Mouse (Mus musculus): ENCODE measurements at regions not wholly inside any gene's neighbourhood (a gene's known extent, or its start where the extent isn't known, plus 50 kb on each side); places are given as distances from the start of the nearest gene placed in this dataset.
"Not testable (repeated sequence)": the region's sequence is repeated elsewhere in the genome, so short reads cannot be mapped to it uniquely, and the experiment has no call there.

DNA sequence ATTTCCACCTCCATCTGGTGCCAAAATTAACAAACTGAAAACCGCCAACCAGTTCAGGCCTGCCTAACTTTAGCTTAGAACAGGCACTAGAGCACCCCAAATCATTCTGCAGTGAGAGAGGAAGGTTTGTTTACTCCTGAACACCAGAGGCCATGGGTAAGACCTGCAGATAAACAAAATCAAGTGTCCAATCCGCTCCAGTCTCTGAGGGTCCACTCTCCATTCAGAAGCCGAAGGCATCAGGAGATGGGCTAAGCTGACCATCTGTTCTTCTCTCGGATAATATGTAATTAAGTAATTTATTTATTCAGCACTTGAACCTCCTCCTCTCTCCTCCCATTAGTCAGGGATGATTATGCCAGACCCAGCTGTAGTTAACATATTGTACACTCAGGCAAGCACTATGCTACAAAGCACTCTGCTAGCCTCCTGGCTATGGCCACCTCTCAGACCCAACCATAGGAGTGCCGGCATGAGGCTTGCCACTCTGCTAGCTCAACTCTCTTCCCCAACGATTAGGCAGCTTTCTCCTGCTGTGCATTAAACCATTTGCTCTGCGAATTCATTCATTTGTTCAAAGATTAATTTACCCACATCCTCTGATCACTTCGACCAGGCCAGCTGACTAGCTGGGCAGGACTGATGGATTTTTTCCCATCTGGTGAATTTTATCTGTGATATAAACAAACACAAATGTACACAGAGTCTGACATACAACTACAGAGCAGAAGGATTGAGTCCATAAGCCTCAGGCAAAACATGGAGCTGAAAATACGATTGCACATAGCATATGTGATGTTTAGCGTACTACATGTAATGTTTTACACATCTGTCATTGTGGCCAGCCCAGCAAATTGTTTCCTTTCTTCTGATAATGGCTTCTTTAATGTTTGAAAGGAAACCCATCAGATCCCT is 184.4 kb downstream of the Mat2b start:
- no peak overlapping the region for H3K4me2 ChIP-seq (ENCODE audit: low read length)
- H3K36me3 ChIP-seq (ENCODE audit: control insufficient read depth, insufficient read depth, low read length) = no peaks in the 10 kb centered on the region
- no peak overlapping the region for H3K4me3 ChIP-seq (ENCODE audit: control insufficient read depth in 1 of 2, insufficient read depth in 1 of 2, low read depth in 1 of 2, low read length in 2 of 2)
- H3K27me3 ChIP-seq (ENCODE audit: control insufficient read depth, insufficient read depth, low read length) = no peaks in the 10 kb centered on the region
- WGBS = 58% methylated on average over 10 of the region's 10 CpGs
- no peak overlapping the region for H3K27ac ChIP-seq (replicated peaks in 1 of 2; ENCODE audit: control insufficient read depth in 1 of 2, insufficient read depth in 1 of 2, low read depth in 2 of 2, low read length in 2 of 2)
- H3K4me1 ChIP-seq (ENCODE audit: control insufficient read depth in 2 of 2, insufficient read depth in 2 of 2, low read length in 2 of 2) = no peaks in the 10 kb centered on the region
- H3K9me3 ChIP-seq (ENCODE audit: control insufficient read depth, low read length) = no peaks in the 10 kb centered on the region
- H3K9ac ChIP-seq (ENCODE audit: low read length) = no peak overlapping the region
- no peak for ATAC-seq (ENCODE audit: insufficient number of reproducible peaks, insufficient read depth, low FRiP score, low read depth)

DNA sequence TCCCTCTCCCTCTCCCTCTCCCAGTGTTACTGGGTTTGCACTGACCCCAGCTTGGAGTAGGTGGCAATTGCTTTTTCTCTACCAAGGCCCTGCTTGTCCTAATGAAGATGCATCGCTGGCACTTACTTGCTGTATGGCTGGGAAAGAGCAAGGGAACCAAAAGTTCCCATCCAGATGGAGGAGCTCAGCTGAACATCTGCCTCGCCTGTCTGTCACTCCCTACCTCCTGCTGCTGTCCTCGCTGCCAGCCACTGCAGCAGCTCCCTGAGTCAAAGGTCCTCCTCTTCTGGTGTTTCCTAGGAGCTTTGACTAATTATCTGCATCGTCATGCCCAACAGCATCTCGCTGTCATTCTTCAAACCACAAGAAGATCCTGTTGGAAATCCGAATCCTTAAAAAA is 203.4 kb downstream of the Mat2b start:
- no peak overlapping the region for H3K4me3 ChIP-seq (ENCODE audit: control insufficient read depth in 1 of 2, insufficient read depth in 1 of 2, low read depth in 1 of 2, low read length in 2 of 2)
- no peak for ATAC-seq (ENCODE audit: insufficient number of reproducible peaks, insufficient read depth, low FRiP score, low read depth)
- H3K27me3 ChIP-seq (ENCODE audit: control insufficient read depth, insufficient read depth, low read length) = no peaks in the 10 kb centered on the region
- H3K4me1 ChIP-seq (ENCODE audit: control insufficient read depth in 2 of 2, insufficient read depth in 2 of 2, low read length in 2 of 2) = no peaks in the 10 kb centered on the region
- no peak overlapping the region for H3K4me2 ChIP-seq (ENCODE audit: low read length)
- H3K36me3 ChIP-seq (ENCODE audit: control insufficient read depth, insufficient read depth, low read length) = no peaks in the 10 kb centered on the region
- WGBS = 21% methylated on average over 6 of the region's 6 CpGs
- H3K9ac ChIP-seq (ENCODE audit: low read length) = no peak overlapping the region
- H3K9me3 ChIP-seq (ENCODE audit: control insufficient read depth, low read length) = no peaks in the 10 kb centered on the region
- H3K27ac ChIP-seq (replicated peaks in 1 of 2; ENCODE audit: control insufficient read depth in 1 of 2, insufficient read depth in 1 of 2, low read depth in 2 of 2, low read length in 2 of 2) = no peak overlapping the region

DNA sequence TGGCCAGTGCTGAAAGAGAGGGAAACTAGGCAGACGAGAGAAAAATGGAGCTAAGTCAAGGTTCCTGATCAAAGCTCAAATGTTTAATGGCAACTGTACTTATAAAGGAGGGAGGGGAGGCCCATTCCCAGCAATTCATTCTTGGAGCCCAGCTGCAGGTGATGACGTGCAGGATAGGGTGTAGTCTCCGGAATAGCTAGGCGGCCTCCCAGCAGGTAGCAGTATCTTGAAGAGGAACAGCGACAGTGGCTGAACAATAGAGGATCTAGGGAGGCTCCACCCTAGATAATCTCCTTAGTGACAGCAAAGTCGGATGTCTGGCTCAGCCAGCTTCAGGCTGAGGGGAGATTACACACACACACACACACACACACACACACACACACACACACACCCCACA is 216.8 kb downstream of the Mat2b start:
- not testable (repeated sequence) for H3K4me3 ChIP-seq (ENCODE audit: control insufficient read depth in 1 of 2, insufficient read depth in 1 of 2, low read depth in 1 of 2, low read length in 2 of 2); H3K27ac ChIP-seq (replicated peaks in 1 of 2; ENCODE audit: control insufficient read depth in 1 of 2, insufficient read depth in 1 of 2, low read depth in 2 of 2, low read length in 2 of 2); H3K4me1 ChIP-seq (ENCODE audit: control insufficient read depth in 2 of 2, insufficient read depth in 2 of 2, low read length in 2 of 2); H3K27me3 ChIP-seq (ENCODE audit: control insufficient read depth, insufficient read depth, low read length); H3K36me3 ChIP-seq (ENCODE audit: control insufficient read depth, insufficient read depth, low read length); ATAC-seq (ENCODE audit: insufficient number of reproducible peaks, insufficient read depth, low FRiP score, low read depth); H3K4me2 ChIP-seq (ENCODE audit: low read length); H3K9me3 ChIP-seq (ENCODE audit: control insufficient read depth, low read length); H3K9ac ChIP-seq (ENCODE audit: low read length)
- 17% methylated on average over 6 of the region's 6 CpGs for WGBS

DNA sequence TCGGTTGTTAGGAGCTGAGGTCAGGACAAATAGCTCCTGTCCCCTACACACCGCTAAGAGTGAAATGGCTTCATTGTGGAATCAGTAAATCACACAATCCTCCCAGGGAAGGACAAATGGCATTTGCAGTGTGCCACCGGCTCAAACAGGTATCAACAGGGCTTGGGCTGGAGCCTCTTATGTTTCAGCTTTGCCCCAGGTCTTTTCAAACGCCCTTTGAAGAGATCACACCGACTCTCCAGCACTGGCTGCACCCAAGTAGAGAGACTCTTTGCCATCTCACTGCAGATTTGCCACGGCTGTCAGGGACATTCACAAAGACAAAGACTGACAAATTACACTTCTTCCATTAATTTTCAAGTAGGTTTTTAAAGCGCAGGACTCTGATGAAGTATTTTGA is 217.7 kb downstream of the Mat2b start:
- Histone ChIP-seq H3K4me3 (ENCODE audit: control insufficient read depth in 1 of 2, insufficient read depth in 1 of 2, low read depth in 1 of 2, low read length in 2 of 2) (no peak overlapping the region), H3K27me3 (ENCODE audit: control insufficient read depth, insufficient read depth, low read length) (no peaks in the 10 kb centered on the region), H3K4me1 (ENCODE audit: control insufficient read depth in 2 of 2, insufficient read depth in 2 of 2, low read length in 2 of 2) (no peaks in the 10 kb centered on the region), H3K4me2 (ENCODE audit: low read length) (no peak overlapping the region), H3K27ac (replicated peaks in 1 of 2; ENCODE audit: control insufficient read depth in 1 of 2, insufficient read depth in 1 of 2, low read depth in 2 of 2, low read length in 2 of 2) (no peak overlapping the region), H3K9ac (ENCODE audit: low read length) (no peak overlapping the region), H3K9me3 (ENCODE audit: control insufficient read depth, low read length) (no peaks in the 10 kb centered on the region), H3K36me3 (ENCODE audit: control insufficient read depth, insufficient read depth, low read length) (no peaks in the 10 kb centered on the region)
- 45% methylated on average over 7 of the region's 7 CpGs for WGBS
- no peak for ATAC-seq (ENCODE audit: insufficient number of reproducible peaks, insufficient read depth, low FRiP score, low read depth)

DNA sequence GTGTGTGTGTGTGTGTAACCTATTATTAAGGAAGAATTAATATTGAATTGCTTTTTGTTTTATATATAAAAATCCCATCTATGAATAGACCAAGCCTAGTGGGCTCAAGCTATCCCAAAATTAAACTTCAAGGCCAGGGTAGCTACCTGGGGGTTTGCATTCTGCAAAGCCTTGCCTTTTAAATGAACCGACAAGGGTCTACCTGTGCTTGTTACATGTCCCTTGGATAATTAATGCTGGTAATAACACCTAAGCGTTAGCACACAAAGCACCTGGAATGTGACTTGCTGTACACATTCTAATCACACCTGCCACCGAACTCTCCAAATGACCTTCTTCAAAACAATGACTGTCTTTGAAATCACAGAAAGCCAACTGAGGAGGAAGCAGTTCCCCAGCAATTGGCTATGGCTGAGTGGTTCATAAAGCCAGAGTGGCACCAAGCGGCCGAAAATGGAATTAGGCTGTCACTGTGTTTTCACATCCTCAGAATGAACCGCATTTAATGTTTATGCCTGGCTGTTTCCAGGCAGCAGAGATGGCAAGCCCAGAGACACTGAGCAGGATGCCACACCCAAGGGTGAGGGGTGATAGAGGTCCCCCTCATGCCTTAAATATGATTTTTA is 225.8 kb downstream of the Mat2b start:
- Histone ChIP-seq H3K9me3 (ENCODE audit: control insufficient read depth, low read length) (no peaks in the 10 kb centered on the region), H3K4me2 (ENCODE audit: low read length) (no peak overlapping the region), H3K27ac (replicated peaks in 1 of 2; ENCODE audit: control insufficient read depth in 1 of 2, insufficient read depth in 1 of 2, low read depth in 2 of 2, low read length in 2 of 2) (no peak overlapping the region), H3K27me3 (ENCODE audit: control insufficient read depth, insufficient read depth, low read length) (no peaks in the 10 kb centered on the region), H3K36me3 (ENCODE audit: control insufficient read depth, insufficient read depth, low read length) (no peaks in the 10 kb centered on the region), H3K4me3 (ENCODE audit: control insufficient read depth in 1 of 2, insufficient read depth in 1 of 2, low read depth in 1 of 2, low read length in 2 of 2) (no peak overlapping the region), H3K9ac (ENCODE audit: low read length) (no peak overlapping the region), H3K4me1 (ENCODE audit: control insufficient read depth in 2 of 2, insufficient read depth in 2 of 2, low read length in 2 of 2) (no peaks in the 10 kb centered on the region)
- 35% methylated on average over 6 of the region's 6 CpGs for WGBS
- ATAC-seq (ENCODE audit: insufficient number of reproducible peaks, insufficient read depth, low FRiP score, low read depth) = no peak

DNA sequence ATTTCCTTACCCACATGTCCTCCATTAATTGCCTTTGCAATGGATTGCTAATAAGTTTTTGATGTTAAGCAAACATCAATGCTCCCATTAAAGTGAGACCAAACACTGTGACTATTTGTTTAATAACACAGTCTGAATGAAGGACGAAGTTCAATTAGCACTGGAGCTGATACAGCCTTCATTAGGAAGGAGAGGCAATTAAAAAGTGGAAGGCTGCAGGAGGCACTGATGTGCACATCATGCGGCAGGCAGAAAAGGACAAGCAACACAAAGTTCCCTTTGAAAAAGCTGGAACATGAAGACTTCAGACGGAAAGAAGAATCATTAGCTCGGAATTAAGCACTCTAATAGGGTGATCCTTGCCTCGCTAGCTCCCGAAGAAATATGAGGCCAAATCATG is 238.4 kb downstream of the Mat2b start:
- WGBS = 83% methylated on average over 6 of the region's 6 CpGs
- H3K4me1 ChIP-seq (ENCODE audit: control insufficient read depth in 2 of 2, insufficient read depth in 2 of 2, low read length in 2 of 2) = no peaks in the 10 kb centered on the region
- H3K9me3 ChIP-seq (ENCODE audit: control insufficient read depth, low read length) = no peaks in the 10 kb centered on the region
- no peak overlapping the region for H3K4me2 ChIP-seq (ENCODE audit: low read length)
- H3K4me3 ChIP-seq (ENCODE audit: control insufficient read depth in 1 of 2, insufficient read depth in 1 of 2, low read depth in 1 of 2, low read length in 2 of 2) = no peak overlapping the region
- H3K36me3 ChIP-seq (ENCODE audit: control insufficient read depth, insufficient read depth, low read length) = no peaks in the 10 kb centered on the region
- no peaks in the 10 kb centered on the region for H3K27me3 ChIP-seq (ENCODE audit: control insufficient read depth, insufficient read depth, low read length)
- no peak overlapping the region for H3K27ac ChIP-seq (replicated peaks in 1 of 2; ENCODE audit: control insufficient read depth in 1 of 2, insufficient read depth in 1 of 2, low read depth in 2 of 2, low read length in 2 of 2)
- ATAC-seq (ENCODE audit: insufficient number of reproducible peaks, insufficient read depth, low FRiP score, low read depth) = no peak
- no peak overlapping the region for H3K9ac ChIP-seq (ENCODE audit: low read length)

DNA sequence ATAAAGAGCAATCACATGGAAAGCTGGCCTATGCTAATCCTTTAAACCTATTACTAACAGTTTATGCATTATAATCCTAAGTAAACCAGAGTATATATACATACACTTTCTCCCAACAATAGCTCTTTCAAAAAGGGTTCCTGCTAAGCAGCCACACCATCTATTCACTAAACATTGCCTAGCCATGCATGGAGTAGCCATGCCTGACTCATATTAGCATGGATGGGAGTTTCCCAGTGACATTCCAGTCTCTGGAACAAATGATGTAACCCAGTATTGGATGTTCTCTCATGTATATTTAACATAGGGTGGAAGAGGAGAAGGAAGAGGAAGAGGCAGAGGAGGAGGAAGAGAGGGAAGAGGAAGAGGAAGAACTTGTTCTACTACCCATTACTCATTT is 240.0 kb downstream of the Mat2b start:
- ATAC-seq (ENCODE audit: insufficient number of reproducible peaks, insufficient read depth, low FRiP score, low read depth); H3K27me3 ChIP-seq (ENCODE audit: control insufficient read depth, insufficient read depth, low read length); H3K27ac ChIP-seq (replicated peaks in 1 of 2; ENCODE audit: control insufficient read depth in 1 of 2, insufficient read depth in 1 of 2, low read depth in 2 of 2, low read length in 2 of 2); H3K4me1 ChIP-seq (ENCODE audit: control insufficient read depth in 2 of 2, insufficient read depth in 2 of 2, low read length in 2 of 2); H3K9me3 ChIP-seq (ENCODE audit: control insufficient read depth, low read length); H3K4me3 ChIP-seq (ENCODE audit: control insufficient read depth in 1 of 2, insufficient read depth in 1 of 2, low read depth in 1 of 2, low read length in 2 of 2); H3K4me2 ChIP-seq (ENCODE audit: low read length); H3K9ac ChIP-seq (ENCODE audit: low read length); H3K36me3 ChIP-seq (ENCODE audit: control insufficient read depth, insufficient read depth, low read length): not testable (repeated sequence)
